Mouse (Mus musculus): ENCODE data around the gene Arid3b.

Arid3b gene

GRCm38 (mm10) chr9:57829812-57830557 lies 6.6 kb downstream of the Arid3b start:
- DNase-seq (ENCODE audit: low read depth, low spot score) = peak; percentile 88

- DNase-seq (ENCODE audit: low read depth, low spot score) = no peak
Observed at GRCm38 (mm10) chr9:57823397-57823796, 13.2 kb downstream of the Arid3b start.

- DNase-seq (ENCODE audit: low read depth, low spot score) = no peak
Observed at GRCm38 (mm10) chr9:57822812-57823211, 13.8 kb downstream of the Arid3b start.

GRCm38 (mm10) chr9:57820186-57821080 lies 16.2 kb downstream of the Arid3b start:
- DNase-seq (ENCODE audit: low read depth, low spot score) = peak; percentile 51

GRCm38 (mm10) chr9:57817220-57817667 lies 19.3 kb downstream of the Arid3b start:
- DNase-seq (ENCODE audit: low read depth, low spot score) = peak; percentile 91

GRCm38 (mm10) chr9:57814866-57815265 lies 21.7 kb downstream of the Arid3b start:
- DNase-seq (ENCODE audit: low read depth, low spot score) = no peak

- DNase-seq (ENCODE audit: low read depth, low spot score) = no peak
Observed at GRCm38 (mm10) chr9:57814014-57814413, 22.6 kb downstream of the Arid3b start.

- peak; percentile 41 for DNase-seq (ENCODE audit: low read depth, low spot score)
Observed at GRCm38 (mm10) chr9:57811793-57812733, 24.5 kb downstream of the Arid3b start.

GRCm38 (mm10) chr9:57810691-57811090 lies 25.9 kb downstream of the Arid3b start:
- DNase-seq (ENCODE audit: low read depth, low spot score) = no peak

GRCm38 (mm10) chr9:57808771-57809310 lies 27.8 kb downstream of the Arid3b start:
- DNase-seq (ENCODE audit: low read depth, low spot score) = no peak

- peak; percentile 90 for DNase-seq (ENCODE audit: low read depth, low spot score)
Observed at GRCm38 (mm10) chr9:57807174-57807651, 29.4 kb downstream of the Arid3b start.

GRCm38 (mm10) chr9:57806066-57806481 lies 30.5 kb downstream of the Arid3b start:
- DNase-seq (ENCODE audit: low read depth, low spot score) = no peak

GRCm38 (mm10) chr9:57805087-57805737 lies 31.4 kb downstream of the Arid3b start:
- DNase-seq (ENCODE audit: low read depth, low spot score) = peak; percentile 37

GRCm38 (mm10) chr9:57803839-57804238 lies 32.8 kb downstream of the Arid3b start:
- DNase-seq (ENCODE audit: low read depth, low spot score) = no peak

- DNase-seq (ENCODE audit: low read depth, low spot score) = no peak
Observed at GRCm38 (mm10) chr9:57803047-57803446, 33.5 kb downstream of the Arid3b start.

- peak; percentile 43 for DNase-seq (ENCODE audit: low read depth, low spot score)
Observed at GRCm38 (mm10) chr9:57800325-57800975, 36.1 kb downstream of the Arid3b start.

GRCm38 (mm10) chr9:57798725-57799253 lies 37.8 kb downstream of the Arid3b start:
- peak; percentile 59 for DNase-seq (ENCODE audit: low read depth, low spot score)

GRCm38 (mm10) chr9:57797456-57797855 lies 39.1 kb downstream of the Arid3b start:
- DNase-seq (ENCODE audit: low read depth, low spot score) = no peak

- DNase-seq (ENCODE audit: low read depth, low spot score) = no peak
Observed at GRCm38 (mm10) chr9:57789733-57790132, 46.9 kb downstream of the Arid3b start.

GRCm38 (mm10) chr9:57782656-57783055 lies 53.9 kb downstream of the Arid3b start:
- no peak for DNase-seq (ENCODE audit: low read depth, low spot score)

Data from R1 (cell line).